Mouse (Mus musculus): ENCODE data around the gene Pde5a. TPM values are rescaled to one million over a fixed set of nuclear protein-coding genes. Genes with fewer than 3 reads are reported as not detected.

Gene Pde5a
- total RNA-seq, 1 experiment = 1.6 TPM

DNA sequence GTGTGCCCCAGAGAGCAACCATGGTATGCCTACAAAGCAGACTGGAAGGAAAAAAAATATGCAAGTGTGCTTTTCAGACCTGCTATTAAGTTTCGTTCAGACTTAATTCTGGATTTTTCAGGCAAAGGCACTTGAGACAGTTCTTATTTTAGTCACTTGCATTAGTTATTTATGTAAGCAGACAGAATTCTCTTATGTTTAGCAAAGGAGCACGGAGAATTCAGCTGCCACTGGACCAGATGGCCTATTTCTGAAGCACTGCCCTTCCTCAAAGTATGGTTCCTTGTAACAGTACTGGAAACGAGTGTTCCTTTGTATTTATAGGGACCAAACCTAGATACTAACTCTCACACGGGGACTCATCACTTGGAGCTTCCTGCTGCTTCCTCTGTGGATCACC, 38.2 kb downstream of the Pde5a start:
- no peaks in the 10 kb centered on the region for H3K9me3 ChIP-seq (ENCODE audit: control insufficient read depth, insufficient read depth, low read depth, low read length)
- no peak overlapping the region for H3K9ac ChIP-seq (ENCODE audit: insufficient read depth, low read depth, low read length, poor library complexity, severe bottlenecking)
- TF ChIP-seq ZC3H11A (IDR thresholded peaks at IDR 0.05; ENCODE audit: borderline replicate concordance, low read depth, low read length) (no peak), ZNF384 (IDR thresholded peaks at IDR 0.05; ENCODE audit: low read depth, low read length) (no peak), HCFC1 (IDR thresholded peaks at IDR 0.05; ENCODE audit: borderline replicate concordance, insufficient read depth, low read length) (no peak), MAFK (IDR thresholded peaks at IDR 0.05; ENCODE audit: insufficient read depth, low read depth, low read length) (no peak), CHD2 (IDR thresholded peaks at IDR 0.05; ENCODE audit: low read depth, low read length) (no peak)
- no peaks in the 10 kb centered on the region for H3K4me1 ChIP-seq (ENCODE audit: control insufficient read depth in 2 of 2, insufficient read depth in 2 of 2, low read length in 2 of 2, poor library complexity in 1 of 2)
- in situ Hi-C loops (cut with MboI; ENCODE audit: low sequenced_read_pairs in 2 of 2, unreplicated experiment in 2 of 2) = no loop called here
- H3K4me3 ChIP-seq (ENCODE audit: insufficient read depth in 1 of 2, low read depth in 1 of 2, low read length in 2 of 2, poor library complexity in 1 of 2, severe bottlenecking in 1 of 2) = no peak overlapping the region
- H3K36me3 ChIP-seq (ENCODE audit: control insufficient read depth, insufficient read depth, low read length, poor library complexity, severe bottlenecking) = no peaks in the 10 kb centered on the region
- no peak for DNase-seq (ENCODE audit: low read depth, low spot score)
- no peak overlapping the region for H3K27ac ChIP-seq (ENCODE audit: insufficient read depth, low read depth, low read length, poor library complexity, severe bottlenecking)

DNA sequence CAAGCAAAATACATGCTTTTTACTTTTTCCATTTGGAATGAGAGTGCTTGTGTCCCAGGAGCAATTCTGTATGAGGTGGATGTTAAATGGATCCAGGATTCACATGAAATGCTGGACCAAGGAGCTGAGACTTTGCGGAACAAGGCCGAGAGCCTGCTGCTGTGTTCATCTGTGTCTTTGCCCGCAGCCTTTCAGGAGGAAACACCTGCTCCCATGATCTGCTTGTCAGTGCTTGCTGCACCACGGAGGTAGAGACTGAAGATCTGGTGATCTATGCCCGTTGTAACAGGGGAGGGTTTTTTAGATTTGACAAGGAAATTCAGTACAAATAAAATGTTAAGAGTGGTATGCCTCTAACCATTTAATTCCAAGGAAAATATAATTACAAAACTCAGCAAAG, 39.1 kb downstream of the Pde5a start:
- no peak overlapping the region for H3K9ac ChIP-seq (ENCODE audit: insufficient read depth, low read depth, low read length, poor library complexity, severe bottlenecking)
- no peak for DNase-seq (ENCODE audit: low read depth, low spot score)
- no peaks in the 10 kb centered on the region for H3K36me3 ChIP-seq (ENCODE audit: control insufficient read depth, insufficient read depth, low read length, poor library complexity, severe bottlenecking)
- no peak overlapping the region for H3K4me3 ChIP-seq (ENCODE audit: insufficient read depth in 1 of 2, low read depth in 1 of 2, low read length in 2 of 2, poor library complexity in 1 of 2, severe bottlenecking in 1 of 2)
- in situ Hi-C loops (cut with MboI; ENCODE audit: low sequenced_read_pairs in 2 of 2, unreplicated experiment in 2 of 2) = no loop called here
- TF ChIP-seq ZNF384 (IDR thresholded peaks at IDR 0.05; ENCODE audit: low read depth, low read length) (no peak), CHD2 (IDR thresholded peaks at IDR 0.05; ENCODE audit: low read depth, low read length) (no peak), ZC3H11A (IDR thresholded peaks at IDR 0.05; ENCODE audit: borderline replicate concordance, low read depth, low read length) (no peak), HCFC1 (IDR thresholded peaks at IDR 0.05; ENCODE audit: borderline replicate concordance, insufficient read depth, low read length) (no peak), MAFK (IDR thresholded peaks at IDR 0.05; ENCODE audit: insufficient read depth, low read depth, low read length) (no peak)
- H3K27ac ChIP-seq (ENCODE audit: insufficient read depth, low read depth, low read length, poor library complexity, severe bottlenecking) = no peak overlapping the region
- H3K4me1 ChIP-seq (ENCODE audit: control insufficient read depth in 2 of 2, insufficient read depth in 2 of 2, low read length in 2 of 2, poor library complexity in 1 of 2) = no peaks in the 10 kb centered on the region
- H3K9me3 ChIP-seq (ENCODE audit: control insufficient read depth, insufficient read depth, low read depth, low read length) = no peaks in the 10 kb centered on the region

DNA sequence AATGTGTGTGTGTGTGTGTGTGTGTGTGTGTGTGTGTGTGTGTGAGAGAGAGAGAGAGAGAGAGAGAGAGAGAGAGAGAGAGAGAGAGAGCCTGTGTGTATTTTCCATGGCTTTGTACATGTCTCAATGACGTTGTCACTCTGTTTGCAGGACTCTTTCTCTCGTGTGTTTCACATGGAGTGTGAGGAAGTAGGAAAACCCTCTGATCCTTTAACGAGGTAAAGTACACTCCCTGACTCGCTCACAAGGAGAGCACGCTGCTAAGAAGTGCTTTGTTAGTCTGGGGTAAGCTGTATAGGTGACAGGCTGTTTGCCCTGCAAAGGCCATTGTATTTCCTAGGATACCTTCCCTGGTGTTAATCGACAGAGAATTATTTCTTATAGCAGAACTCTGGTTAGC, 52.7 kb downstream of the Pde5a start:
- Histone ChIP-seq H3K4me3 (ENCODE audit: insufficient read depth in 1 of 2, low read depth in 1 of 2, low read length in 2 of 2, poor library complexity in 1 of 2, severe bottlenecking in 1 of 2) (no peak overlapping the region), H3K36me3 (ENCODE audit: control insufficient read depth, insufficient read depth, low read length, poor library complexity, severe bottlenecking) (no peaks in the 10 kb centered on the region), H3K9me3 (ENCODE audit: control insufficient read depth, insufficient read depth, low read depth, low read length) (no peaks in the 10 kb centered on the region), H3K27ac (ENCODE audit: insufficient read depth, low read depth, low read length, poor library complexity, severe bottlenecking) (no peak overlapping the region), H3K9ac (ENCODE audit: insufficient read depth, low read depth, low read length, poor library complexity, severe bottlenecking) (no peak overlapping the region), H3K4me1 (ENCODE audit: control insufficient read depth in 2 of 2, insufficient read depth in 2 of 2, low read length in 2 of 2, poor library complexity in 1 of 2) (no peaks in the 10 kb centered on the region)
- DNase-seq (ENCODE audit: low read depth, low spot score) = no peak
- in situ Hi-C loops (cut with MboI; ENCODE audit: low sequenced_read_pairs in 2 of 2, unreplicated experiment in 2 of 2) = loop anchor here in 1 of 2 experiments (10.0 kb wide), 1 partner anchor 137 kb away; no protein-coding TSS in a partner anchor
- TF ChIP-seq ZNF384 (IDR thresholded peaks at IDR 0.05; ENCODE audit: low read depth, low read length) = no peak
- no peak for TF ChIP-seq MAFK (IDR thresholded peaks at IDR 0.05; ENCODE audit: insufficient read depth, low read depth, low read length)
- no peak for TF ChIP-seq ZC3H11A (IDR thresholded peaks at IDR 0.05; ENCODE audit: borderline replicate concordance, low read depth, low read length)
- no peak for TF ChIP-seq CHD2 (IDR thresholded peaks at IDR 0.05; ENCODE audit: low read depth, low read length)
- TF ChIP-seq HCFC1 (IDR thresholded peaks at IDR 0.05; ENCODE audit: borderline replicate concordance, insufficient read depth, low read length) = no peak

DNA sequence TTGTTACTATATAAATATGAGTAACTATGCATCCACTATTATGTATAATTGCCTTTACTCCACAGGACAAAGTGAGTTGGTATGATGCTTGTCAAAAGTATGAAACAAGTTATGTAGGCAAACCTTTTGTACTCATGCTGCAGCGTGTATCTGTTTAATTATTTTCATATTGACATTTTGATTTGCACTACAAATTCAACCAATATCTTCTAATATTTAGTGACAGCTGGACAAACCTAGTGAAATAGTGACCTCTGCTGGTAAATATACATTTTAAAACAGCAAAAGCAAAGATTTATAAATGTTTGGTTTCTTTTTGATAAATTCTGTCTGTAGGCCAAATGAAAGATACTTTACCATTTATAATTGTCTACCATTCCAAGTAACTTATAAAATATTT, 55.5 kb downstream of the Pde5a start:
- no peak for DNase-seq (ENCODE audit: low read depth, low spot score)

More for the DNA sequence above, 55.5 kb downstream of the Pde5a start:
- H3K9ac ChIP-seq (ENCODE audit: insufficient read depth, low read depth, low read length, poor library complexity, severe bottlenecking) = no peak overlapping the region
- in situ Hi-C loops (cut with MboI; ENCODE audit: low sequenced_read_pairs in 2 of 2, unreplicated experiment in 2 of 2) = loop anchor here in 1 of 2 experiments (10.0 kb wide), 1 partner anchor 139 kb away; no protein-coding TSS in a partner anchor
- TF ChIP-seq ZNF384 (IDR thresholded peaks at IDR 0.05; ENCODE audit: low read depth, low read length) = no peak
- no peak for TF ChIP-seq HCFC1 (IDR thresholded peaks at IDR 0.05; ENCODE audit: borderline replicate concordance, insufficient read depth, low read length)
- TF ChIP-seq CHD2 (IDR thresholded peaks at IDR 0.05; ENCODE audit: low read depth, low read length) = no peak
- no peak for TF ChIP-seq ZC3H11A (IDR thresholded peaks at IDR 0.05; ENCODE audit: borderline replicate concordance, low read depth, low read length)
- no peak for TF ChIP-seq MAFK (IDR thresholded peaks at IDR 0.05; ENCODE audit: insufficient read depth, low read depth, low read length)
- H3K4me3 ChIP-seq (ENCODE audit: insufficient read depth in 1 of 2, low read depth in 1 of 2, low read length in 2 of 2, poor library complexity in 1 of 2, severe bottlenecking in 1 of 2) = no peak overlapping the region
- no peaks in the 10 kb centered on the region for H3K36me3 ChIP-seq (ENCODE audit: control insufficient read depth, insufficient read depth, low read length, poor library complexity, severe bottlenecking)
- H3K9me3 ChIP-seq (ENCODE audit: control insufficient read depth, insufficient read depth, low read depth, low read length) = no peaks in the 10 kb centered on the region
- no peak overlapping the region for H3K27ac ChIP-seq (ENCODE audit: insufficient read depth, low read depth, low read length, poor library complexity, severe bottlenecking)
- H3K4me1 ChIP-seq (ENCODE audit: control insufficient read depth in 2 of 2, insufficient read depth in 2 of 2, low read length in 2 of 2, poor library complexity in 1 of 2) = no peaks in the 10 kb centered on the region

All from ES-E14 (cell line).